Mouse (Mus musculus): Measurements from ENCODE around the gene Efna3.

DNA sequence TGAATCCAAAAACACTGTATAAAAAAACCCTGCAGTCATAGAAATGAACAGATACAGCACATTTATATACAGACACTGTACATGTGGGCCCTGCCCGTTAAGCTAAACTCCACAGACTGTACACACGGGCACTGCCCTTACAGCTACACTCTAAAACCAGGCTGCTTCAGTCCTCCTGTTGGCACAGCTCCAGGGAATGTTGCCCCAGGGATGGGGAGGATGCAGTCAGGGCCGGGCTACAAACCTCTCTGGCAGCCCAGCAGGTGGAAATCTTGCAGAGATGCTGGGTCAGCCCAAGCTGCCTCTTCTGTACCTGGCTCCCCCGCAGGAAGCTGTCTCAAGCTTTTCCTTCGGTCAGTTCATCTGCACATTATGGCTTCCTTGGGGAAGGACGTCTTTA lies 51.0 kb downstream of the Efna3 start:
- TF ChIP-seq CTCF (IDR thresholded peaks at IDR 0.05; ENCODE audit: low read depth) (no peak), EP300 (optimal IDR thresholded peaks at IDR 0.05) (no peak)

Measured in stomach, postnatal 0 days (tissue).